Mouse (Mus musculus) liver, embryonic 11.5 days (tissue): ENCODE measurements around the gene March8. TPM values are rescaled to one million over a fixed set of nuclear protein-coding genes. Genes with fewer than 3 reads are reported as not detected.
A peak's percentile ranks its signal among the peaks of the same experiment; 100 is the strongest.

Experiments
- ATAC-seq: fragments of 200-750 bp; cut with Nextera tagmentation; replicated peaks from 2 replicates; pipeline ENCODE4 v1.8.0; 2017; ENCODE audit warnings: moderate number of reproducible peaks, mild to moderate bottlenecking, moderate TSS enrichment, moderate library complexity; ENCODE audit not compliant: low FRiP score
- DNase-seq: peaks from one replicate; pipeline ENCODE4 v3.0.0-alpha.2; 2017; ENCODE audit warnings: low spot score
- H3K27ac ChIP-seq: fragments of 300-500 bp; sonication (generic); 2 replicates; pipeline ENCODE4 v1.5.1; 2014; ENCODE audit warnings: mild to moderate bottlenecking, low read depth, low read length, control low read depth
- H3K27me3 ChIP-seq: fragments of 300-500 bp; sonication (generic); replicated peaks from 2 replicates; pipeline ENCODE4 v1.6.1; 2014; ENCODE audit warnings: low read length, mixed read lengths; ENCODE audit not compliant: control insufficient read depth, insufficient read depth
- H3K36me3 ChIP-seq: fragments of 300-500 bp; sonication (generic); 2 replicates; pipeline ENCODE4 v1.6.1; 2014; ENCODE audit warnings: mild to moderate bottlenecking, low read length, moderate library complexity, mixed read lengths; ENCODE audit not compliant: control insufficient read depth, insufficient read depth
- H3K4me1 ChIP-seq: fragments of 300-500 bp; sonication (generic); replicated peaks from 2 replicates; pipeline ENCODE4 v1.6.1; 2014; ENCODE audit warnings: low read length, mixed read lengths; ENCODE audit not compliant: control insufficient read depth, insufficient read depth
- H3K4me2 ChIP-seq: fragments of 300-500 bp; sonication (generic); 2 replicates; pipeline ENCODE4 v1.6.1; 2014; ENCODE audit warnings: mild to moderate bottlenecking, control low read depth, moderate library complexity
- H3K4me3 ChIP-seq: fragments of 300-500 bp; sonication (generic); 2 replicates; pipeline ENCODE4 v1.5.1; 2014; ENCODE audit warnings: low read depth, low read length, control low read depth
- H3K9ac ChIP-seq: fragments of 300-500 bp; sonication (generic); 2 replicates; pipeline ENCODE4 v1.6.1; 2014; ENCODE audit warnings: low read depth, low read length, control low read depth
- H3K9me3 ChIP-seq: fragments of 300-500 bp; sonication (generic); 2 replicates; pipeline ENCODE4 v1.6.1; 2016; ENCODE audit warnings: low read length, inconsistent platforms, mixed read lengths; ENCODE audit not compliant: control insufficient read depth
- WGBS: fragments of 180-500 bp; shearing (Covaris S2); extraction: QIAGEN DNeasy Blood & Tissue Kit; methylation state at CpG from one replicate; pipeline ENCODE4 v1.1.7; 2014; 5-methylcytosine and 5-hydroxymethylcytosine counted together
- polyA plus RNA-seq: library from polyadenylated mRNA; unstranded; fragments of >200 nt; fragmentation: Nextera tagmentation; extraction: Ambion mirVana; gene quantifications from 2 replicates; pipeline ENCODE4 v1.2.1, GENCODE M21; 2014

The March8 gene
- polyA plus RNA-seq, 1 experiment from 2014 or later: 41.3 TPM

DNA sequence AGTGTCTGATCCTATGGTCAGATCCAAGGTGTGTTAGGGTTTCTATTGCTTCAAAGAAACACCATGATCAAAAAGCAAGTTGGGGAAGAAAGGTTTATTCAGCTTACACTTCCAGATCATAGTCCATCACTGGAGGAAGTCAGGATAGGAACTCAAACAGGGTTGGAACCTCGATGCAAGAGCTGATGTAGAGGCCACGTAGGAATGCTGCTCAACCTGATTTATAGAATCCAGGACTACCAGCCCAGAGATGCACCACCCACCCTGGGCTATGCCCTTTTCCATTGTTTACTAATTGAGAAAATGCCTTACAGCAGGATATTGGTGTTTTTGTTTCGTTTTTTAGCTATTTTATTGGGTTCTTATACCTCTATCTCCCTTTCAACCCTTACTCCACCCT lies 23.6 kb downstream of the March8 start:
- no peaks in the 10 kb centered on the region for H3K27me3 ChIP-seq
- 80% methylated on average over 3 of the region's 3 CpGs for WGBS
- H3K9me3 ChIP-seq: no peaks in the 10 kb centered on the region
- no peak for DNase-seq
- no peaks in the 10 kb centered on the region for H3K4me1 ChIP-seq
- H3K27ac ChIP-seq: no peak overlapping the region
- ATAC-seq: no peak
- H3K4me3 ChIP-seq: no peak overlapping the region
- no peaks in the 10 kb centered on the region for H3K36me3 ChIP-seq
- no peak overlapping the region for H3K9ac ChIP-seq
- H3K4me2 ChIP-seq: no peak overlapping the region

DNA sequence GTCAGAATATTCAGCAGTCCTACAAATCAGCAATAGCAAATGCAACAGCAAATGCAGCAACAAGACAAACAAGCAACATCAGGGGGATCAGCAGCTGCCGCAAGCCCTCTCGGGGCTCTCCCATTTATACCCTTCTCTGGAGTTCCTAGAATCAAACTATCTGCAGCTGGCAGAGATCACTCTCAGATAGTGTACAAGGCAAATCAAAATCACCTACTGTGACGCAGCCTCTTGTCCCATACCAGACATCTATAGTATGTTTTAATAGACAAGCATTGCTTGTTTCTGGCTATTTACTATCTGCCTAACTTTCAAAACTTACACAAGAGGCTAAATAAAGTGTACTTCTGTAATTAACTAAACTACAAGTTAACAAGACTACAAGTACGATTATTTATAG lies 24.2 kb downstream of the March8 start:
- H3K9me3 ChIP-seq: no peaks in the 10 kb centered on the region
- no peaks in the 10 kb centered on the region for H3K36me3 ChIP-seq

DNA sequence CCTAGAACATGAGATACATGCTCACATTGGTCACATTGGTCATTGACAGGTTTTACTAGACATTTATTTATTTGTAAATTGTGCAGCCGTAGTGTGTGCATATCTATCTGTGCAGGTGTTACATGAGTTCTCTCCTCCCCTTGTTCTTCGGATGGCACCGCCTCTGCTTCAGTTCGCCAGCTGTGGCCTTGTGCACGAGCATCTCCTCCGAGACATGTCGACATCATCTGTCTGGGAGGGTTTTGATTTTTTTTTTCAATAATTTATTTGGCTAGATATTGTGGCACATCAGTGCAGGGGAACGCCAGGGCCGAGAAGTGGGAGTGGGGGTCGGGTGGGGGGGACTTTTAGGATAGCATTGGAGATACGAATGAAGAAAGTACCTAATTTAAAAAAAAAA lies 30.1 kb downstream of the March8 start:
- Histone ChIP-seq H3K9ac (no peak overlapping the region), H3K4me2 (no peak overlapping the region), H3K27me3 (no peaks in the 10 kb centered on the region), H3K36me3 (no peaks in the 10 kb centered on the region), H3K4me3 (no peak overlapping the region), H3K27ac (no peak overlapping the region), H3K4me1 (peaks cover 17% of the 10 kb centered on the region), H3K9me3 (no peaks in the 10 kb centered on the region)
- DNase-seq (no peak), ATAC-seq (no peak)
- WGBS: 83% methylated on average over 11 of the region's 11 CpGs

More for the DNA sequence above, 24.2 kb downstream of the March8 start:
- 77% methylated on average over 4 of the region's 4 CpGs for WGBS
- Histone ChIP-seq H3K4me1 (no peaks in the 10 kb centered on the region), H3K4me2 (no peak overlapping the region), H3K9ac (no peak overlapping the region), H3K27me3 (no peaks in the 10 kb centered on the region), H3K4me3 (no peak overlapping the region), H3K27ac (no peak overlapping the region)
- DNase-seq (no peak), ATAC-seq (no peak)

DNA sequence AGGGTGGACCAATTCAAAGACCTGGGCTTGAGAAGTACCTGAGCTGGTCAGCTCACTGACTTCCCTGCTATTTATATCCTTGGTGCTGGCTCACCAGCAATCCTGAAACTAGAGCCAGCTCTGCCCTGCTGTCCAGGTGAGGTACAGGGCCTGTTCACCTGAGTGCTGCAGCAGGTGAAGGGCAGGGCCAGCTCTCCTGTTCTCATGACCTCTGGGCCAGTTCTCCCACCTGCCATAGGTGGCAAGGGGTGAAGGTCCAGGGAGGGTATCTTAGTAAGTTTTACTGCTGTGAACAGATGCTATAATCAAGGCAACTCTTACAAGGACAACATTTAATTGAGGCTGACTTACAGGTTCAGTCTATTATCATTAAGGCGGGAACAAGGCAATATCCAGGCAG lies 32.0 kb downstream of the March8 start:
- no peaks in the 10 kb centered on the region for H3K36me3 ChIP-seq
- H3K9ac ChIP-seq: no peak overlapping the region
- 76% methylated on average over 1 of the region's 1 CpGs for WGBS
- H3K4me2 ChIP-seq: no peak overlapping the region; the same call in 1 of the 2 replicates
- ATAC-seq (no peak; the same call in 1 of the 2 replicates), DNase-seq (no peak)
- H3K27ac ChIP-seq: no peak overlapping the region
- no peak overlapping the region for H3K4me3 ChIP-seq
- peaks cover 22% of the 10 kb centered on the region for H3K4me1 ChIP-seq
- H3K27me3 ChIP-seq: no peaks in the 10 kb centered on the region
- H3K9me3 ChIP-seq: no peaks in the 10 kb centered on the region

DNA sequence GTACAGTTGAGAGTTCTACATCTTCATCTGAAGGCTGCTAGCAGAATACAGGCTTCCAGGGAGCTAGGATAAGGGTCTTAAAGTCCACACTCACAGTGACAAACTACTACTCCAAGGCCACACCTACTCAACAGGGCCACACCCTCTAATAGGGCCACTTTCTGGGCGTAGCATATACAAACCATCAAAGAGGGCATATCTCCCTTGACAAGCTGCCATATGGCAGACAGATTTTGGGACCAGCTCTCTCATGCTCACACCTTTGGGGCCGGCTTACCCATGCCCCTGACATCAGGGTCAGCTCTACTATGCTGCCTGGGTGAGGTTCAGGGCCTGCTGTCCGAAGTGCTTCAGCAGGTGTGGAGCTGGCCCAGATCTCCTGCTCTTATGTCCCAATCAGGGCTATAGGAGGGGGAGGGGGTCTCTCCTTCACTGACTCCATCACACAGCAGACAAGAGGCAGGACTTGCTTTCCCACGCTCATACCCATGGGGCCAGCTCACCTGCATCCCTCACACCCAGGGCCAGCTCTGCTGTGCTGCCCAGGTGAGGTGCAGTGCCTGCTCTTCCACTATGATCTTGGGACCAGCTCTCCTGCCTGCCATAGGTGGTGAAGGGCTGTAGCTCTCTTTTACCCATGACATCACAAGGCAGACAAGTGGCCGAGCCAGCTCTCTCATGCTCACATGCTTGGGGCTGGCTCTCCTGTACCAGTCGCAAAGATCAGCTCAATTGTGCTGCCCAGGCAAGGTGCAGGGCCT lies 32.6 kb downstream of the March8 start:
- H3K9ac ChIP-seq: no peak overlapping the region

DNA sequence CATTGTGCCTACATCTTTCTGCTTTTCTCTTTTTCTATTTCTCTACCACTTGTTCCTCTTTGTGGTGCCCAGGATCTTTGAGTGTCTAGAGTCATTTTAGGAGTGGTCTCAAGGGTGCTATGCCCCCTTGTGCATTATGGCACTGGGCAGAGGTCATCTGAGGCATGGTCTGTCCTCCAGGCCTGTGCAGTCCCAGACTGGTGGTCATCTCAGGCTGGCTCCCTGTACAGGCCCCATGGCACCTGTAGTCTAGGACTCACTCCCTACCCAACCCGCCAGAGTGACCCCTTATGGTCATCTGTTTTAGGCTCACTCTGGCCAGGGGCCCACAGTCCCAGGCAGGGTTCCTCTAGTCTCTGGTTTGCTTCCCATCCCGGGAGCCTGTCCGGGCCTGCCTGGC lies 33.7 kb downstream of the March8 start:
- 90% methylated on average over 3 of the region's 3 CpGs for WGBS
- Histone ChIP-seq H3K36me3 (no peaks in the 10 kb centered on the region), H3K27ac (no peak overlapping the region), H3K4me1 (peaks cover 22% of the 10 kb centered on the region), H3K9me3 (no peaks in the 10 kb centered on the region), H3K27me3 (no peaks in the 10 kb centered on the region), H3K4me3 (no peak overlapping the region), H3K4me2 (no peak overlapping the region), H3K9ac (no peak overlapping the region)
- DNase-seq: no peak
- no peak for ATAC-seq

More for the DNA sequence above, 32.6 kb downstream of the March8 start:
- H3K27me3 ChIP-seq: no peaks in the 10 kb centered on the region
- no peak overlapping the region for H3K4me3 ChIP-seq
- 77% methylated on average over 6 of the region's 6 CpGs for WGBS
- no peak overlapping the region; the same call in 1 of the 2 replicates for H3K4me2 ChIP-seq
- no peak overlapping the region for H3K27ac ChIP-seq
- H3K9me3 ChIP-seq: no peaks in the 10 kb centered on the region
- no peaks in the 10 kb centered on the region for H3K36me3 ChIP-seq
- H3K4me1 ChIP-seq: peaks cover 22% of the 10 kb centered on the region
- peak; percentile 95 for ATAC-seq
- DNase-seq: no peak

DNA sequence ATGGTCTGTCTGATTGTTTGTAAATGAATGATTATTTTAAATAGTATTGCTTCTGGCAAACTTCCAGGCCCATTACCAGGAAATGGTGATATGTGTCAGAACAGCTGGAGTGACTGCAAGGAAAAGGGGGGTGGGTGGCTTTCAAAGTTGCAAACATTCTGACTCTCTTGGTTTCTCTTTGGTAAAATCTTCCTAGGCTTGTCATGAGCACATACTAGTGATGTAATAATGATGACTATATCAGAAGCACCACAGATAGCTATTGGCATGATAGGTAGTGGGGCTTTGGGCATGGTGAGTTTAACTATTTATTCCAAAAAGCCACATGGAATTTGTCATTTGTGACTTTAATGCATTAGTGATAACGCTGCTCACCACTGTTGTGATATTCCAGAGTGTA lies 36.3 kb downstream of the March8 start:
- no peak overlapping the region for H3K4me3 ChIP-seq
- DNase-seq (no peak), ATAC-seq (no peak)
- no peak overlapping the region for H3K9ac ChIP-seq
- no peak overlapping the region for H3K27ac ChIP-seq
- no peaks in the 10 kb centered on the region for H3K36me3 ChIP-seq
- WGBS: 78% methylated on average over 1 of the region's 1 CpGs
- no peak overlapping the region for H3K4me2 ChIP-seq
- H3K27me3 ChIP-seq: no peaks in the 10 kb centered on the region
- no peaks in the 10 kb centered on the region for H3K9me3 ChIP-seq
- H3K4me1 ChIP-seq: peaks cover 15% of the 10 kb centered on the region

DNA sequence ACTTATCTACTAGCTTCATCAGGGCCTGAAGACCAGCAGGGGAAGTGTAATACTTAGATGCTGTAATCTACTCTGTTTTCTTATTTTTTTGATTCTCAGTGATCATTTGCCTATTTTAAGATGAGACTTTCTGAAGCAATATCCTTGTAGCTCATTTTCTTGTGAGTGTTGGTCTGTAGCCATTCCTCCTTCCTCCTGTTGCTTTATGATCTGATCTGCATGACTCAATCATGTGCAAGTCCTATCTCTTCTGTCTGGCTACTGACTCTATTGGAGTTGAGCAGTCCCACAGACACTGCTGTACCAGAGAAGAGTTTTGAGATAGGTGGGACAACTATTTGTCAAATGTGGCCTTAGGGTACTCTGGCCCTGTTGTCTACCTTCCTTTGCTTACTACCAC lies 36.8 kb downstream of the March8 start:
- no peaks in the 10 kb centered on the region for H3K36me3 ChIP-seq

DNA sequence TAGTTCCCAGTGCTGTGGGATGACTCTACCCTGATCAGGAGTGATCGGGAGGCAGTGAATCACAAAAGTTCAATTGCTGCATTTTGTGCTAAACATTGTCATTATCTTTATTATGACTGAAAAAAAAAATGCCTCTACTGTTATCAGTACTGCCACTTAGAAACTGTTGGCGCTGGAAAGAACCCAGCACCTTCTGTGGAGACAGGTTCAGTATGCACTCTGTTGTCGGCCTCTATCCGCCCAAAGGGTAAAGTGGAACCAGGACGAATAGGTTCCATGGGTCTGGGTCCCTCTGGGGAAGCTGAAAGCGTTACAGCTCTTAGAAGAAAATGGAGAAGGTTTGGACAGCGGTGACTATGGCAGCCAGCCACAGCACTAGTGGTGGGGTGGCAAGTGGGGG lies 41.1 kb downstream of the March8 start:
- 88% methylated on average over 7 of the region's 7 CpGs for WGBS
- H3K36me3 ChIP-seq: no peaks in the 10 kb centered on the region
- H3K9ac ChIP-seq: no peak overlapping the region
- H3K27ac ChIP-seq: no peak overlapping the region
- H3K4me3 ChIP-seq: no peak overlapping the region
- ATAC-seq: no peak; the same call in 1 of the 2 replicates
- H3K27me3 ChIP-seq: no peaks in the 10 kb centered on the region
- no peaks in the 10 kb centered on the region for H3K9me3 ChIP-seq
- peaks cover 9% of the 10 kb centered on the region; the same call in 1 of the 2 replicates for H3K4me1 ChIP-seq
- H3K4me2 ChIP-seq: no peak overlapping the region
- no peak for DNase-seq

More for the DNA sequence above, 36.8 kb downstream of the March8 start:
- DNase-seq (no peak), ATAC-seq (no peak)
- H3K4me3 ChIP-seq: no peak overlapping the region
- no peak overlapping the region for H3K4me2 ChIP-seq
- peaks cover 12% of the 10 kb centered on the region for H3K4me1 ChIP-seq
- no peak overlapping the region for H3K27ac ChIP-seq
- H3K9me3 ChIP-seq: no peaks in the 10 kb centered on the region
- H3K27me3 ChIP-seq: no peaks in the 10 kb centered on the region
- no peak overlapping the region for H3K9ac ChIP-seq
